Mouse (Mus musculus): ENCODE measurements around the gene Gm20812. TPM values are rescaled to one million over a fixed set of nuclear protein-coding genes. Genes with fewer than 3 reads are reported as not detected.
"Not testable (repeated sequence)": the region's sequence is repeated elsewhere in the genome, so short reads cannot be mapped to it uniquely, and the experiment has no call there.

Gene Gm20812
- not detected in 2 replicates for polyA plus RNA-seq (2011; ENCODE audit: insufficient read depth, insufficient read length, low read depth, missing spikeins)

- not testable (repeated sequence) for H3K9me3 ChIP-seq (replicated peaks; ENCODE audit: control insufficient read depth, insufficient read depth, low read length, poor library complexity, severe bottlenecking); H3K27me3 ChIP-seq (ENCODE audit: control insufficient read depth, insufficient read depth, low read length, poor library complexity, severe bottlenecking); H3K4me1 ChIP-seq (ENCODE audit: control insufficient read depth, insufficient read depth, low read length); H3K36me3 ChIP-seq (ENCODE audit: control insufficient read depth, insufficient read depth, low read length, poor library complexity, severe bottlenecking); H3K27ac ChIP-seq (ENCODE audit: insufficient read depth, low read length); H3K9ac ChIP-seq (ENCODE audit: low read depth, poor library complexity, severe bottlenecking); H3K4me3 ChIP-seq (ENCODE audit: low read depth, low read length)
Observed at GRCm38 (mm10) chrY:12381681-12382080, at the start of gene Gm20812. Gene Gm20812 (plus strand): TSS chrY:12381981.

Other genes starting within 250 kb of the Gm20812 start
- not detected in 2 replicates for gene Gm29554, start 108.0 kb upstream of the Gm20812 start, polyA plus RNA-seq (2011; ENCODE audit: insufficient read depth, insufficient read length, low read depth, missing spikeins)

All from ES-Bruce4 (cell line).